Mouse (Mus musculus) left cerebral cortex, adult 18-20 months (tissue): ENCODE data around the gene Rora. TPM values are rescaled to one million over a fixed set of nuclear protein-coding genes. Genes with fewer than 3 reads are reported as not detected.

Source experiments
- DNase-seq, 2 experiments: peaks; one replicate each; pipeline ENCODE4 v3.0.0; 2021 to 2022; ENCODE audit warnings: low spot score in 2 of 2, mixed read lengths in 1 of 2
- total RNA-seq, 2 experiments: library from RNA; stranded (reverse); gene quantifications; 2 replicates each; pipeline ENCODE4 v1.2.3; 2021

Rora gene
- total RNA-seq, 2 experiments from 2014 or later = 66.0 to 72.4 TPM

DNA sequence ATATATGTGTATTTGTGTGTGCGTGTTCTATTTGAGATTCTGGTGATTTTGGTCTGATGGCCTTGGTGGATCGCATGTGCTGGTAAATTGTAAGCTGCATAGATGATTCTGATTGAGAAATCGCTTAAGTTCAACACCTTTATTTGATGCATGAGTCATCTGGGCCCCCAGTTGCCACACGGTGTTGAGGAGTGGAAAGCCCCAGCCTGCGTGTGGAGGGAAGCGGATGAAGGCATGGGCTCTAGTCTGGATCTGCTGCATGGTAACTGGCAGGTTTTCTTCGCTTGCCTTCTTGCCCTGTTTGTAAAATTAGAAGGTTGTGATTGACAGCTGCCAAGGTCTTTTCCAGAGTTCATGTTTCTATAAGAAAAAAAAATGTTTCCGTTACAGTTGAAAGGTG lies 646.7 kb downstream of the Rora start:
- DNase-seq = no peak

DNA sequence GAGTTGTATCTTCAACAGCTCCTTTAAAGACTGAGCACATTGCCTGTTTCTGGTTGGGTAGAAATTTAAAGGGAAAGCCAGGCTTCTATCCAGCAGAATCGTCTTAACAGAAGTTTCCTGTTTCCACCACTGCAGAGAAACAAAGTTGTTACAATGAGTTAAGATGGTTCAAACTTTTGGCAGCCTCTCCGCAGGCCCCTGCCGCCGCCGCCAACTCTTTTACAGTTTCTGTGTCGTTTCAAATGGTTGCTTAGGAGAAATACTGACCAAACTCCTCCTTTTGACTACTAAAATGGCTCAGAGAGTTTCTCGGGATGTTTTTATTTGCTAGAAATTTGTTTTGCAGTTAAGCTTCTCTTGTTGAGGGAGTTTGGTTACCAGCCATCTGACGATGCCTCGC lies 647.9 kb downstream of the Rora start:
- DNase-seq = no peak

DNA sequence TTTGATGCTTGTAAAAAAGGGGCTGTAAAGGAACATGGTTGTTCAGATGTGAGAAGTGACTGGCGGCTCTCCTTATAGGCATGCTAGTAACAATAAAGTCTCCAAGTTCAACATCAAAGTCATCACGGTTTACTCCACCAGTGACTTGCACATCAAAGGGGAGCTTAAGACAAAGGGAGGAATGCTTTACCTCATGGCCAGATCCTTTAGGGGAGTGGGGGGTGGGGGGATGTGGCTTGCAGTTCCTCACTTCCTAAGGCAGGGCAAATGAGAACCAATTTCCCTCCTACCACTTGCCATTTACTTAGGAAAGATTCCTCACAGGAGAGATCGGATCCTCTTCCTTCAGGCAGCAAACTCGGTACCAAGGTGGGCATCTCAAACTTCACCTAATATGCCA lies 648.4 kb downstream of the Rora start:
- DNase-seq = no peak

DNA sequence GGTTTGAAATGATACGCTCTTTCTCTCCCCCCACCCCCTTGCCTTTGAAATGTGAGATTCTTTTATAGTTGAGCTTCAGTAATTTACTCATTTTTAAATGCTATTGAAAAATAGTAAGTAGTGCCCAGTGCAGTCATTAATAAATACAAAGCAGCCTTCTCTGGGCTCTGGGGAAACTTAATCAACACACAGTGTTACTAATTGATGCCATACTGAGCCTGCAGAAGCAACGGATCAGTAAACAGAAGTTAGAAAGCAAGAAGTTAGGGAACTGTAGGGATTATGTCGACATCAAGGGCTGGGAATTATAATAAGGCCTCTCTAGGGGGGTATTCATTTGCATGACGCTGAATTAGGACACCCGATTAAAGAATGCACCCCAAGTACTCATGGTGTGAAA lies 649.3 kb downstream of the Rora start:
- no peak for DNase-seq

DNA sequence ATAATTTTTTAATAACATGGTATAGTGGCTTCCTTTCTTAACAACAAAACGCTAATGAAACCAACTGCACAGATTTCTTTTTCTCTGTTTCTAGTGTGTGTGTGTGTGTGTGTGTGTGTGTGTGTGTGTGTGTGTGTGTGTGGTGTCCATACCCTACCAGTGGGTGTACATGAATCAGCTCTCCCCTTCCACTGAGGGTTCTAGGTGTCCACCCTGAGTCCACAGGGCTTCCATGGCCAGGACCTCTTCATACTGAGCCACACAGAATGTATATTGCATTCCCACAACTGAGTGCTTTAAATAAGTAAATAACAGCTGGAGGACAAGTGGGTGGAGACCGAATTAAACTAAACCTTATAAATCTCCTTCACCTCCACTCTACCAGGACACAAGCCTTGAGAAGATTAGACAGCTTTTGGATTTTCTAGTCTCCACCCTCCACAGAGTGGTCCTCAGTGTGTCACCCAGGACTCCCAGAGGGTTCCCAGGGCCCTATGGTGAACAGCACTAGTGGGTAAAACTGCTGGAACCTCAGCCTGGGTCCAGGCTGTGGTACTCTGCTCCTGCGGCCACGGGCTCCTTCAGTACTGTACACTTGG lies 649.9 kb downstream of the Rora start:
- no peak for DNase-seq

DNA sequence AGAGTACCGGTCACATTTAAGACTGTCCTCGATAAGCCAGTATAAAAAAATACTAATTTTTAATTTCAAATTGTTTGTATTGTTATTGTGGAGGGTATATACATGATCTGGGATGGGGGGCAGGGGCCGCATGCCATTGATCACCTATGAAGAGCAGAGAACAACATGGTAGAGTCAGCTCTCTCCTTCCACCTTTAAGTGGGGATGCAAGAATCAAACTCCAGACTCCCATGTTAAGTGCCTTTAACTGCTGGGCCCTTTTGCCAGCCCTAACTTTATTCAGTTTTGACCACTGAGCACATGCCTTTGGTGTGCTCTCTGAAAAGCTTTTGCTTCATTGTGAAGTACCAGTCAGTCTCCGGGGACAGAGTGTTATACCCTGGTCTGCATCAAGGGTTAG lies 650.4 kb downstream of the Rora start:
- DNase-seq = no peak

DNA sequence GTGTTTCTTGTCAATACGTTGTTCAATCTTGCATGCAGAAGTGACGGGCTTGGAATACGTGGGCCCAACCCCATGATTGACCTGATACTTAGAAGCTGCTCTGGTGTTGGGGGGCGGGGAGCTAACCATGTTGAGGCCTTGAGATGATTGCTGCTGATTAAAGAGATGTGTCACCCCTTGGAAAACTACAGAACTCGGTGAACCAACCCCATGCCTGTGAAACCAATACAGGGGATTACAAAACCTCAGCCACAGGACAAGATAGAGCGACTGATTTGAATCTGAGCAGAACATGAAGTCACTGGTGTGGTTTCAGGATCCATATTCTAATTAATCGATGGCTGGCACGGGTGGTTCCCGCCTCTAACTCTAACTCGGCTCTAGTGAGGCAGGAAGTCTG lies 650.9 kb downstream of the Rora start:
- DNase-seq = no peak

DNA sequence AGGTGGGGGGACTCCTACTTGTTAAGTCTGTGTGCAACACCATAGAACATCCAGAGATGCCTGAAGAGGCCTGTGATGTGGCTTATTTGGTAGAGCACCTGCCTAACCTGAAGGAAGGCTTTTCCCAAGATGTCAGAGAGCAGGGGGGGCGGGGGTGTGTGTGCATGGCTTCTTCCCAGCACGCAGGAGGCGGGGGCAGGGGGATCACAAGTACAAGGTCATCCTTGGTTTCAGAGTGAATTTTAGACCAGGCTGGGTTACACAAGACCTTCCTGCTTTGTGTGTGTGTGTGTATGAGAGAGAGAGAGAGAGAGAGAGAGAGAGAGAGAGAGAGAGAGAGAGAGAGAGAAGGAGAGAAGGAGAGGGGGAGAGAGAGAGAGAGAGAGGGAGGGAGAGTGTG lies 651.4 kb downstream of the Rora start:
- no peak for DNase-seq

DNA sequence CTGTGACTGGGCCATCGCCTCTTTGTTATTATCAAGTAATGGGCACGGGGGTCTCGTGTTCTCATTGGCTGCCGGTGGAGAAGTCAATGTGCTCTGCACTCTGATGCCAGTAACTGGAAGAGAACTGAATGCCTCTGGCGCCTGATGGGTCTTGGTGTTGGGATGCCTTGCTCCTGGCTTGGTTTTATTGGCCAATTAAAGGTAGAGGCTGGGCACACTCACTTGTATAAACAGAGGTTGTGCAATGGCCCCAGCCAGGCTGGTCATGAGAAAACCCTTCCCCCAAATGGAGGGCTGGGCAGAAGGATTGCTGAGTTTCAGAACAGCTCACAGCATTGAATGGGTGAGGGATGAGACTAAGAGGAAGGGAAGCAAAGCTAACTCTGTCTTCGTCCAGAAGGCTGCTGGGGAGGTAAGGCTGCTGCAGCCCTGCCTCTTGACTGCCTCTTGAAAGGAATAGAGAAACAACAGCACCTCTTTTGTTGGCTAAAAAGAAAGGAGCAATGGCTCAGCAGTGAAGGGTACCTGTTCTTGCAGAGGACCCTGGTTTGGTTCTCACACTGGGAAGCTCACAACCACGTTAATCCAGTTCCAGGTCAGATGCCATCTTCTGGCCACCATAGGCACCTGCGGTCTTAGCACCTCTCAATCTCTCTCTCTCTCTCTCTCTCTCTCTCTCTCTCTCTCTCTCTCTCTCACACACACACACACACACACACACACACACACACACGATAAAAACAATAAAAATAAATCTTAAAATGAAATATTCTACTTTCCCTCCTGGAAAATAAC lies 653.3 kb downstream of the Rora start:
- DNase-seq = no peak

DNA sequence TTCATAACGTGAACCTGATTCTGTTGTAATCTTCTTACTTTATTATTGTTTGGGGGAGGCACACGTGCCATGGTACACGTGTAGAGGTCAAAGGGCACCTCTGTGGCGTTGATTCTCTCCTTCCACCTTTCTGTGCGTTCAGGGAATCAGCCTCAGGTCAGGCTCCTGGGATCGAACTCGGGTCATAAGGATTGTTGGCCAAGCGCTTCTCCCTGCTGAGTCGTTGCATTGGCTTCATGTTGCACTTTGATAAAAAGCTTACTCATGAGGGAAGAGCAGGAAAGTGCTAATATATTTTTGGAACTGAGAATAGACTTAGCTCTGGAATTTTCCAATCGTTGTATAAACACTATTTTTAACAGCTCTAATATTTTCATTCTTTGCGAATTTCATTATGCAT lies 654.4 kb downstream of the Rora start:
- no peak for DNase-seq

DNA sequence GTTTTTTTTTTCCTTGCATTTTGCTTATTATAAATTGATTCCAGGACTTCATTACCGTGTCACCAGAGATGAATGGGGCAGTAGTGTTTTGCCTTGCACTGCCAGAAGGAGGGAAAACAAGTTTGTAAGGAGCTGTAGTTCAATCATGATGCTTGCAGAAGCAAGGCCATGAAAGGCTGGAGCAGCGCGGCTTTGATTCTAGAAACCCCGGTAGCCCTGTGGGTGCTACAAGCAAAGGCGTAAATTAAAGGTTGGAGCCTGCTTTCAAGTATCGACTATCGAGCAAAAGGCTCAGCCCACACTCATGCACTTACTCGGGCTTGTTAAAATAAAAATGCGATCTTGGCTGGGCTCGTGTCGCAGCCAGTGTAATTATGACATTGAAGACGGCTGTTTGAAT lies 656.9 kb downstream of the Rora start:
- DNase-seq = no peak

DNA sequence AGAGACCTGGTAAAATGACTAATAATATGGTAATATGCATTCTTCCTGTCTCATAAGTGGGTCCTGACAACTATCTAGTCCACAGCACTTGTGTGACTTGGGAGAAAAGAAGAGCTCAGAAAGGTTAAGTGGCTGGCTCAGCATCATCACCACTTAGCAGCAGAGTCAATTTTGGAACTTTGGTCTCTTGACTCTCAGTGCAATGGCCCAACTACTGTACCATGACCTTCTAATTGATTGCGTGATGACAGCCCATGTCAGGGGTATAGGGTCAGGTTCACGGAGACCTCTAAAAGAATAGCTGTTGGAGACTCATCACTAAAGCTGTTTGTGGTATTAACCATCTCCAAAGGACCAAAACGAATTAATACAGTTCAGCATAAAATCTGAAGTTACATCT lies 659.7 kb downstream of the Rora start:
- DNase-seq = no peak

DNA sequence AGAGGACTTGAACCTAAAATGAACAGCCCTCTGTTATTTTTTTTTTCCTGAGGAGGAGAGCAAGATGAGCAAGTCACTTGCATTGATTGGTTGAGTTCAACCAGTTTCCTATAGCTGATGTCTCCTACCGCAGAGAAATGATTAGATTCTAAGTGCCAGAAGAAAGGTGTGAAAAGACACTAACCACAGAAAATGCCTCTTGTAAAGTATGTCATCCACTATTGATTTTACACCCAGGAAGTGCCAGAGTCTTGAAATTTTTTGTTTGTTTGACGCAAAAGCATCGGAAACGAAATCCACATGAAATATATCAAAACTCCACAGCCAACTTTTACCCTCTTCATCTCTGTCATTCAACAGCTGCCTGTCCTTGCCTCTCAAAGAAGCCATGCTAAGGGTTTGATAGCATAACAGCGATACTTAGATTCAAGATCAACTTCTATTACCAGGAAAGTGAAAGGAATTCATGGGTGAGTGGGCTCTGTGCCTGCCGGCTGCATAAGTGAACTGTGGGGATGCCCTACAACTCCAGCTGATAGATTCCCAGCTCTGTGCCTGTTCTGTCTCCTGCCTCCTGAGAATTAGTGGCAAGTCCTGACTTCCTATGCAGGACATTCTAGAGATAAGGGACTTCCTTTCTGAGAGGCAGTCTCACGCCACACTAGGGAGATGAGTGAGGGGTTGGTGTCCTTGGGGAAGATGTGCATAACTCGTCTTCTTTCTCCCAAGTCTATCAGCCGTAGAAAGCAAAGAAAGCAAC lies 661.0 kb downstream of the Rora start:
- DNase-seq = no peak

DNA sequence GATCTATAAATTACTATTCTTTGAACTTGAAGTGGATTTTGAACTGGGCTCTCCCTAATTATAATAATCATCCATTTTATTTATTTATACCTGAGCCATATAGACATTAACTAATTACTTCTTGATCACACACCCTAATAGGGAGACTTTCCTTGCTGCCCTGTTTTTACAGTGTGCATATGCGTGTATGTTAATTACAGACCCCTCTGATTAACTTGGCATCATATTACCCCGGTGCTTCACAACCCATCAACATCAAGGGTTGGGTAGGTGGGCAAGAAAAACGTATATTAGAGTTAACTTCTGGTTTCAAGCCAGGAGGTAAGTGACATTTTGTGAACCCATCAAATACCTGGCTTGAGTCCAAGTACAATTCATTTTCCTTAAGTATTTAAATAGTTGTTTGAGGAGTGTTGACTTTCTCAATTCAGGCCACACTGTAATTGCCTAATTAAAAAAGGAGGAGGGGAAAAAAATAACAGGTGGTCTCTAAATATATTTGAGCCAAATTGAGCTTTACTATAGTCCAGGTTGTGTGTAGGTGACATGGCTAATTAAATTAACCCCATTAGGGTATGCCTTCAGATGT lies 664.0 kb downstream of the Rora start:
- DNase-seq = no peak

DNA sequence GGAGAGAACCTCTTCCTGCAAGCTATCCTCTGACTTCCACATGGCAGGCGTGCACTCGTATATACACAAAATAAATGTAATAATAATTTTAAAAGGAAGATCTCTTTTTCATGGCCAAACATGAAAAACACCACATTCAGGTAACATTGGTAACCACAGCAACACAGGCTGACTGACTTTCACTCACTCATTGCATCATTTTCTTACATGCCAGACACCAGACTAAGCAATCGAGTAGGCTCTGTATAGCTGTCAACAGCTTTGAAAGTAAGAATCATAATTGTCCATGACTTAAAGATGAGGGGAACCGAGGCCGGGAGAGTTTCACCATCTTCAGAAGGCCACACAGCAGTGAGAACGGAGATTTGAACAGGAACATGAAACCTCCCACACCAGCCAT lies 665.8 kb downstream of the Rora start:
- no peak for DNase-seq

DNA sequence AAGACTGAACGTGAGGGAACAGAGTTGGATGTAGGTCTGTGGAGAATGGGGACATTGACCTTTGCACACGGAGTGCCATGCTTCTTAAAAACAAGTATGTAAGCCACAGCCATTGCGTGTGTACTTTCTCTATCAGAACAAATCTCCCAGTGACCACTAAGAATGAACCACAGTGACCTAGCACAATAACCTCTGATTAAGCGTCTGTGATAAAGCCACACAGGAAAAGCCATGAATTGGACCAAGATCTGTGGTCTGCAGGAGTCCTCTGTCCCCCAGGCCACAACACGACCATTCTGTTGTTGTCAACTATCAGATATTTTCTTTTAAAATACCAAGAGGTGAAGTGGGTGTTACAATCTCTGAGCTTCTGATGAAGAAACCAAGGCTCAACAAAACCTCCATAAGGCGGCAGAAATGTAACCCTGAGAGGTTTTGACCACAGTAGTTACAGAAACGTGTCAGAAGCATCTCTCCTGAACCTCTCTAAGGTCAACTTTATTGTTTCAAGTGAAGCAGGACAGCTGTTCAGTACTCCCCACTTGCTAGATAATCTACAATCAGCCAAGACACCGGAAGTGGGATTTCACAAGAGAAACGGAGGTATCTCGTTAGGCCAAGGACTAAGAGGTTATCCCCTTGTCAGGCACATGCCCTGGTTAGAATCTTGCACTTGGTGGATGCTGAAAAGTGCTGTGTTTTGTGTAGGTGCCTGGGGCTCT lies 666.5 kb downstream of the Rora start:
- no peak for DNase-seq

DNA sequence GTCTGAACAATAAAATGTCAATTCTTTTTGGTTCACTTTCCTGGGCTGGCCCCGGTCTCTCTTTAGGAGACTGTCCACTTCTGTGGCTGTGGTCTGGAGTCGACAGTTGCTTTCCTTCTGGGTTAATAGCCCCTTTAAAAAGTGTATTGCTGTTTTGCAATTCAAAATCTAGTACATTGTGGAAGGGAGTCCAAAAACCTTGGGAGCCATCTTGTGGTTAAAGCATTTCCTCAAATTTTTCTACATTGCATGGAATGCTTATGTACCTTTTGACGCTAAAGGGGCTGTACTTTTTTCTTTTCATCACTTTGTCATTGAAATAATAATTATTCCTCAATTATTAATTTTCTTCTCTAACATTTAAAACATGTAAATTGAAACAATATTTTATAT lies 667.0 kb downstream of the Rora start:
- DNase-seq = no peak

DNA sequence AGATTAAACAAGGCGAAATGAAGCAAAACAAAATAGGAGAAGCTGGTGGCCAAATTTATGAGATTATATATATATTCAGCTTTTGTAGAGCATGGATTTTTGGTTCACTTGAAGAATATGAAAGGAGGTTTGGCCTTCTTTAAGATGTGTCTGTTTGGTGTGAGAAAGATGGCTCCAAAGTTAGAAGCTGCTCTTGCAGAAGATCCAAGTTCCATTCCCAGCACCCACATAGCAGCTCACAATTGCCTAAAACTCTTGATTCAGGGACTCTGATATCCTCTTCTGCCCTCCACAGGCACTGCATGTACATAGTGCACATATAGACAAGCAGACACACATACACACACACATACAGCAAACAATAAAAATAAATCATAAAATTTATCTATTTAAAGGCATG lies 668.4 kb downstream of the Rora start:
- DNase-seq = no peak

DNA sequence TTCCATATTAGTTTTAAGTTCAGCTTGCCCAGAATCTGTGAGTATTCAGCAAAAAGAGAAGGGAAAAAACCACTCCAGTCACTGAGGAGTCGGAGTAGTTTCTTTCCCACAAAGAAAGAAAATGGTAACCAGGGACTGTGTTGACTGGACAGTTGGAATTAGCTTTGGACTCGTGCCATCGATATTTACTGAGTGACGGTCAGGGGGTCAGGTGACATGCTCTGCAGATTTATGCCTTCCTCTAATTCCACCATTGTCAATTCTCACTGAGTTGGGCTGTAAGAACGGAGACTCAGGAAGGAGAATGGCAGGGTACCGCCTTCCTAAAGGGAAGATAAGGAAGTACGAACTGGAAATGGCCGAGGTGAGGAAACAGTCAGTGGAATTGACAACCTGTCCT lies 670.2 kb downstream of the Rora start:
- DNase-seq = no peak

DNA sequence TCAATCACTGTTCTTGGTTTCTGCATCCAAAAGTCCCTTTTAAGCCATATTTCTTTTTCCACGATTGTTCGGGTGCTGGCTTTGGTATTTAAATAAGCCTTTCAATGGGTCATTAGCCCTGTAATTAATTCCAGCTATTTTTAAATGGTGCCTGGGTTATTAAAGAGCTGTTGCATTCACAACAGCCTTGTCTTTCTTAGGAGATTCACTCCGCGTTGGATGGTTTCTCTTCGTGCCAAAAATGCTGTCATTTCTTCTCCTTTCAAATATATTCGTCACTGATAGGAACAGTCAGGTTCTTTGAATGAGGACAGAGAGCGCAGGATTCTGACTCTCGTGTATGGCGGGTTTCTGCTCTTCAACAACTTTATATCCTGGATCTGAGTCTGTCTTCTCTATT lies 673.5 kb downstream of the Rora start:
- no peak for DNase-seq

DNA sequence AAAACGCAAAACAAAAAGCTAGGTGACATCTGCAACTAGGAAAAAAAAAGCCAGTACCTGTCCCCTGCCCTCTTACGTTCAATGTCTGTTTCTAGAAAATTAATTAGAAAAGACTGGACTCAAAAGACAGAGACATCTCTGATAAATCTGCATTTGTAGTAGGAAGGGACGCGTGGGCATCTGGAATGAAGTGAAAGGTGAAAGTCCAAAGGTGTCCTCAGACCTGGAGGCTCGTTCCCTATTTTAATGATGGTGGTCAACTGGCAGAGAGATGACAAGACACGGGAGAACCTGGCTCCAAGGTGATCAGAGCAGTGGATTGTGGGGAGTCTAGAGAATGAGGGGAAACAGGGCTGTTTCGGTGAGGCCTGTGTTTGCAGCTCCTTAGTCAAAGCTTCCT lies 674.0 kb downstream of the Rora start:
- DNase-seq = no peak
